Mouse (Mus musculus) A20 (cell line): ENCODE measurements around the gene Slc25a42.
"Not testable (repeated sequence)": the region's sequence is repeated elsewhere in the genome, so short reads cannot be mapped to it uniquely, and the experiment has no call there.

Experiments
- DNase-seq: peaks from one replicate; pipeline ENCODE4 v3.0.0-alpha.2; 2011; ENCODE audit warnings: low read depth, low spot score

The Slc25a42 gene

DNA sequence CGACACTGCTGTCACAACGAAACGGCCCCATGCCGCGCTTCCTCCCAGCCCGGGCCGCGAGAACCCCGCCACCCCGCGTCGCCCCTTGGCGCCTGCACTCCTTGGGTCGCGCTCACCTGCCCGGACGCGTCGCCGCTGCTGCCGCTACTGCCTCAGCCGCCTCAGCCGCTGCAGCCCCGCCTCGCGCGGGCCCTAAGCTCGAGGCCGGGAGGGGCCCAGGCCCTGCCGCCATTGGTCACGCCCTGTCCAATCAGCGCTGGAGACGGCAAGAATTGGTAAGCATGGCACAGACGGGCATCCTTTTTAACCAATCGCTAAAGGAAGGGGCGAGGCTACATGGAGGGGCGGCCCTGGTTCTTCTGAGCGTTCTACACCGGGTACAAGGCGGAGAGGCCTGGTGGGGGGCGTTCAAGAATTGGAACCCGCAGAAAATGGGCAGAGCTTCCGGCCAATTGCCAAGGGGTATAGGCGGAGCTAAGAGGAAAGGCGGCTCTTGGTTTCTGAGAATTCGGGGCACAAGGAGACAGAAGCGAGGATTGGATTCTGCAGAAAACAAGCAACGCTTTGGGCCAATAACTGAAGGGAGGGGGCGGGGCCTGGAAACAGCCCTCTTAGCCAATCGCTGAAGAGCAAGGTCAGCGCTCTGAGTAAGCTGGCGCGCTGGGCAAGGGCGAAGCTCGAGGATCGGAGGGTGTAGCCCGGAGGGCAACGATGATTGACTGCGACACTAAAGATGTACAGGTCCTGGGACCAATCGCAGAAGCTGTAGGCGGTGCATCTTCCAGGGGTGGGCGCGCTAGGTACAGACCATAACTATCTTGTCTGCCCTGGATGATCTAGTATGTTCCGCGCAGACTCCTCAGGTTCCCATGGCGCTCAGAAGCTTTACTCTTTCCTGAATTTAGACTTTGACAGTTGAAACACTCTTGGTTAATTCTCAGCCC lies at the start of gene Slc25a42:
Gene Slc25a42 (minus strand): TSS at position 194 of the 944 bp plus-strand sequence.
- peak; percentile 100 for DNase-seq

DNA sequence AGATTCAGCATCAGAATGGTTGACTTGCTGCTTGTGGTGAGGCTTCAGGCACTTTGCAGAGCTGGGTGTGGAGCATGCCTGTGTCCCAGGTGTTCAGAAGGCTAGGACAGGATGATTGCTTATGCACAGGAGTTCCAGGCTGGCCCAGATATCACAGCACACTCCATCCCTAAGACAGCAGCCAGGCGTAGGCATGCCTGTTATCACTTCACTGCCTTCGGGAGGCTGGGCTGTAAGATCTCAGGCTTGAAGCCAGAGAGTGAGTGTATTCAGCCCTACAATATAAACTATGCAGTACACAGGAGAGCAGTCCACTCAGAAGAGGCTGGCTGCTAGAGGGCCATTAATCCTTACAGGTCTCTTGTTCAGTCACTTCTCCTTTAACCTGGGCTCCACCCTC lies 46.9 kb upstream of the Slc25a42 start:
- no peak for DNase-seq

- no peak for DNase-seq
These were observed 46.5 kb upstream of the Slc25a42 start for GRCm38 (mm10) chr8:70258600-70258999.

DNA sequence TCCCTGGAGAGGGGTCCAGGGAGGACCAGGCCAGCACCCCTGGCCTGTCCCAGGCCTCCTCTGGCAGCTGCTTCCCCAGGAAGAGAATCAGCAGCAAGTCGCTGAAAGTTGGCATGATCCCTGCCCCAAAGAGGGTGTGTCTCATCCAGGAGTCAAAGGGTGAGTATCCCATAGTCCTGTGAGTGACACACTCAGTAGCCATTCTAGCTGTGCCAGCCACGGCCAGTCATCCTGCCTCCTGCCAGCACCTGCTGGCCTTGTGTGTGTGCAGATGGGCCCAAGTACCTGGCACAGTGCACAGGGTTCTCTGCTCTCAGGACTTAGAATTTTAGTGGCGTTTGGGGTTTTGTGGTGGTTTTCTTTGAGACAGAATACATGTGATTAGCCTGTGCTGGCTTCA lies 45.4 kb upstream of the Slc25a42 start:
- no peak for DNase-seq

DNA sequence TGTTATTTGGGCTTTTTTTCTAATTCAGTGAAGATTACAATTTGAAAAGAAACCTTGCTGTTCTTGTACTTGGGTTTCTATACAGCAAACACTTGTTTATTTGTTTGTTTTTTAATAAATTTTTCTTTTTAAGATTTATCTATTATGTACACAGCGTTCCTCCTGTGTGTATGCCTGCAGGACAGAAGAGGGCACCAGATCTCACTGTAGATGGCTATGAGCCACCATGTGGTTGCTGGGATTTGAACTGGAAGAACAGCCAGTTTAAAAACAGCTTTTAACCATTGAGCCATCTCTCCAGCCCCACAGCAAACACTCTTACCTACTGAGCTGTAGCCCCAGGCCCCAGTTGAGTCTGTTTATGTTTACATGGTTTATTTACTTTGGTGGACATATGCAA lies 42.5 kb upstream of the Slc25a42 start:
- DNase-seq, result no peak

GRCm38 (mm10) chr8:70247841-70248240 lies 35.7 kb upstream of the Slc25a42 start:
- DNase-seq, result no peak

GRCm38 (mm10) chr8:70246622-70247021 lies 34.5 kb upstream of the Slc25a42 start:
- no peak for DNase-seq

DNA sequence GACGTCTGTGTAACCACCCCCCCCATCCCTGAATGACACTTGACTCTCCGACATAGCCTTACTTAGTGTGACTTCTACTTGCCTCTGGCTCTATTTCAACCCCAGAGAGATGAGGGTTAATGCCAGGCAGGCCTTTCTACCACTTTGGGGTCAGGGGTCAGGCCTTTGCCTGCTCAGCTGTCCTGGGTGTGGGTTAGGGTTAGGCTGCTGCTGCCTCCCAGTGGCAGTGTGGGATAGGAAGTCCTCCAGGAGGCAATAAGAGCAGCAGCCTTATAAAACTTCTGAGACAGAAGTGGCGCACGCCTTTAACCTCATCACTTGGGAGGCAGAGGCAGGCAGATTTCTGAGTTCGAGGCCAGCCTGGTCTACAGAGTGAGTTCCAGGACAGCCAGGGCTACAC lies 28.5 kb upstream of the Slc25a42 start:
- DNase-seq, result peak; percentile 31

GRCm38 (mm10) chr8:70237842-70238241 lies 25.7 kb upstream of the Slc25a42 start:
- no peak for DNase-seq

- DNase-seq, result no peak
These were observed 22.6 kb upstream of the Slc25a42 start for GRCm38 (mm10) chr8:70234781-70235128.

DNA sequence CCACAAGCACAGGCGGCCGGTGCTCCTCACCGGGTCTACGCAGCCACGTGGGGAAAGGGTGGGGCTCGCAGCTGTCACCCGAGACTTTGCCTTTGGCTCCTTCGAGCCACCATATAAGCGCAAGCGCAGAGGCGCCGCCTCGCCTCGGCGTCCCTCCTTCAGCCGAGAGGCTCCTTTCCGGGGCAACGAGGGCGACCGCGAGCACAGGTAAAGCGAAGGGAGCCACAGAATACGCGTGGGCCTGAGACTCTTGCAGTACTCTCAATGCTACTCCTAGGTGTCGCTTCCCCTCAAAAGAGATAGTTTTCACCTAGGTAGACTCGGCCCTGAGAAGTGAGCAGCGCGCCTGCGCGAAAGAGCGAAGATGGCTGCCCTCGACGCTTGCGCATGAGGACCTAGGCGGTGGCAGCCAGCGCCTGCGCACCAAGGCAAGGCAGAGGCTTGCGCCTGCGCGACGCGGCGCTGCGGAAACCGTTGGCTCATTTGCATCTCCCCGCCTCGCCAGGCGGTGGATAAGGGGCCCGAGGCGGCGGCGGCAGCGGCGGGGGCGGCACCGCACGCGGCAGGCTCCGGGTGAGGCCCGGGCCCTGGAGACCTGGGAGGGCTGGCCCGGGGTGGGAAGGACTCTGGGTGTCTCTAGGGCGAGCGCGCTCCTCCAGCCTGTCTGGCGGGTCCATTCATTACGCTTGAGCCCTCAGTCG lies 22.1 kb upstream of the Slc25a42 start, which contains the start of the genes Sugp2 and Armc6:
Gene Sugp2 (plus strand): TSS at position 147 of the 701 bp plus-strand sequence.
Gene Armc6 (minus strand): TSS at position 387 of the 701 bp plus-strand sequence.
- DNase-seq, result peak; percentile 99

- DNase-seq, result no peak
These were observed 21.5 kb upstream of the Slc25a42 start for GRCm38 (mm10) chr8:70233606-70234005.

- DNase-seq, result no peak
These were observed 18.7 kb upstream of the Slc25a42 start for GRCm38 (mm10) chr8:70230837-70231236.

GRCm38 (mm10) chr8:70227997-70228396 lies 15.9 kb upstream of the Slc25a42 start:
- DNase-seq, result no peak

GRCm38 (mm10) chr8:70223341-70223740 lies 11.2 kb upstream of the Slc25a42 start:
- peak; percentile 32 for DNase-seq

DNA sequence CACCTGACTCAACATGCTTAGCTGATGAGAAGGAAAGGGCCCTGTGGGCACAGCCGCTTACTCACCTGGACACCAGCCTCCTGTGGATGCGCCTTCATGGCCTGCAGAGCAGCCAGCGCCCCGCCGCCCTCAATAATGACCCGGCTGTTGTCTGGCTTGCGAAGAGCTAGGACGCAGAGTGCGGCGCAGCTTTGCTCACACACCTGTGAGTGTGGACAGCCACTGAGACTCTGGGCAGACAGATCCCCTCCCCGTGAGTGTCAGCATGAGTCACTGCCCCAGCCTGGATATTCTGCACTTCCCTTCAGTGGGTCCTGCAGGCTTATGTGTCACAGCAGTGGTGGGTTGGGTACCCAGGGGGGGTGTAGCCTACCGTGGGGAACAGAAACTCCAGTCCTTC lies 9.9 kb upstream of the Slc25a42 start:
- DNase-seq, result peak; percentile 79

GRCm38 (mm10) chr8:70220911-70221310 lies 8.8 kb upstream of the Slc25a42 start:
- no peak for DNase-seq

- no peak for DNase-seq
These were observed 8.2 kb upstream of the Slc25a42 start for GRCm38 (mm10) chr8:70220236-70220840.

GRCm38 (mm10) chr8:70219107-70219684 lies 7.1 kb upstream of the Slc25a42 start:
- DNase-seq, result no peak

GRCm38 (mm10) chr8:70217441-70217840 lies 5.3 kb upstream of the Slc25a42 start:
- DNase-seq, result no peak

DNA sequence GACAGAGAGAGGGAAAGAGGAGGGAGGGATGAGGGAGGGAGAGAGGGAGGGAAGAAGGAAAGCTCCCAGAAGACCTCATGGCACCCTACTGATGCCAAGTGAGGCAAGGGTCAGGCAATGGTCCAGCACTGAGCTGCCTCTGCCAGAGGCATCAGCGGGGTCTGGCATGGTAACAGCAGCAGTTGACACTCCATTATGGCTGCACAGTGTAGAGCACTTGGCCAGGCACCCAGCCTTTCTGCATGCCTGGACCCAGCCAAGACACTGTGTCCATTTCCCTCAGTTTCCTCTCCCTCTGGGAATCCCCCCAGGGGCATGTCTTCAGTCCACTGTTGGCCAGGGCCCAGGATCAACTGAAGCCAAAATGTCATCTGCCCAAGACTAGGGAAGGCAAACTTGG lies 4.5 kb upstream of the Slc25a42 start:
- DNase-seq, result no peak

DNA sequence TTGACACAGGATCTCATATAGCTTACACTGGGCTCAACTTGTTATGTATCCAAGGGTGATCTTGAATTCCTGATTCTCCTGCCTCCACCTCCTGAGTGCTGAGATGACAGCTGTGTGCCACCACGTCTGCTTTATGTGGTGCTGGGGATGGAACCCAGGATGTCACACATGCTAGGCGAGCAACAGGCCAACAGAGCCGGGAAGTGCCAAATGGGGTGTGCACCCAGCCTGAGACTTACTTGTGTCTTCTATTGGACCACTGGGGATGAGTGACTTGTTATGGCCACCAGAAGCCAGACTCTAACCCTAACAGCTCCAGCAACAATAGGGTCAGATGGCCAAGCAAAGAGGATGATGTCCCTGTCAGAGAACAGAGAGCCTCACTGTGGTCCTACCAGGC lies 4.1 kb upstream of the Slc25a42 start:
- DNase-seq, result not testable (repeated sequence)
